In the genomic region with DNA sequence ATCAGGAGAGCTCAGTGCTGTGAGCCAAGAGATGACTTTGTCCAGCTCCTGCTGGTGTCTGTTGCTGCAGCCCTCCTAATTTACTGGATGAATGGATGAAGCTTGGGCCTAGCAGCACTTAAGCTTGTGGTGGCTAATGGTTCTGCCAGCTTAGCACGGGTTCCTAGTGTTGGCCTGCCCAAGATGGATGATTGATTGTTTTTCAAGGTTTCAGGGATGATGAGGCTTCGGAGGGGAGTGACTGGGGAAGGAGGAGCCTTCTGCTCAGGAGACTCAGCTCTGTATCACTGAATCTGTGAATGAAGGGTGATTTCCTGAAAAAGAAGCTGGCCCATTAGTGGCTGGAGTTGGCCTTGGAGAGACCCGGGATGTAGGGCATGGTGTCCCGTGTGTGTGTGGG, we compare ENCODE assay signal across 13 mouse cellular contexts.
DNase-seq lines count a peak whose midpoint lies in the region; ATAC-seq and TF ChIP-seq lines count a peak whose summit lies in the region.
"Had no signal": no experiment of that assay in that cellular context is flagged by ENCODE, and none has a peak within 500 bp of the region (broad histone marks: within the 10 kb centered on the region; RNA-seq: fewer than 3 reads in every experiment).

No protein-coding gene starts in this region.

- 52% methylated on average over 4 of the region's 4 CpGs for WGBS in hindbrain, embryonic 16.5 days

- H3K27me3 ChIP-seq in hindbrain, embryonic 16.5 days (replicated peaks; ENCODE audit: control insufficient read depth, insufficient read depth, low read length): no peaks in the 10 kb centered on the region

- no peak overlapping the region for H3K9ac ChIP-seq in hindbrain, embryonic 16.5 days (ENCODE audit: low read depth, low read length)
- H3K9ac ChIP-seq: forebrain, postnatal 0 days; lung, embryonic 14.5 days had no signal

- no peak overlapping the region for H3K4me2 ChIP-seq in hindbrain, embryonic 16.5 days (ENCODE audit: low read length)
- H3K4me2 ChIP-seq: lung, embryonic 14.5 days had no signal

- no peak for TF ChIP-seq CTCF in layer of hippocampus, adult 2 months (conservative IDR thresholded peaks at IDR 0.05)

- intact Hi-C loops in heart, postnatal 25 days (cut with DNase I): no loop called here

- H3K27ac ChIP-seq in layer of hippocampus, adult 2 months: 0 out of 2 replicates have a peak overlapping the region, but pooled peaks have one; percentile 23
- no peak overlapping the region for H3K27ac ChIP-seq in hindbrain, embryonic 16.5 days (ENCODE audit: low read depth, low read length)
- H3K27ac ChIP-seq: heart, embryonic 10.5 days had no signal

- H3K9me3 ChIP-seq in hindbrain, embryonic 16.5 days (ENCODE audit: control insufficient read depth, low read length): no peaks in the 10 kb centered on the region
- H3K9me3 ChIP-seq: heart, embryonic 10.5 days had no signal

- DNase-seq in cerebellum, postnatal 10 days: peak; percentile 41 to 63
- DNase-seq in cerebellum, adult 9-10 months: no peak
- DNase-seq in layer of hippocampus, adult 2 months (ENCODE audit: low spot score in 2 of 2): no peak
- no peak for DNase-seq in layer of hippocampus, adult 8-10 months (ENCODE audit: low spot score in 2 of 2)
- peak; percentile 18 for DNase-seq in NIH3T3 (ENCODE audit: low read depth)
- DNase-seq in heart, postnatal 25 days (ENCODE audit: low spot score): no peak
- DNase-seq: B cell, adult 2 months; forebrain, postnatal 0 days; gastrocnemius, postnatal 14 days; lung, embryonic 14.5 days had no signal

- H3K4me1 ChIP-seq in hindbrain, embryonic 16.5 days (ENCODE audit: control insufficient read depth, insufficient read depth, low read depth, low read length): peaks cover 17% of the 10 kb centered on the region

- peak; percentile 37 for ATAC-seq in hindbrain, embryonic 16.5 days
- ATAC-seq in erythroblast, adult 5-6 weeks (replicated peaks; ENCODE audit: low FRiP score, poor library complexity, severe bottlenecking): no peak
- ATAC-seq: forebrain, postnatal 0 days had no signal

- no peak overlapping the region for H3K4me3 ChIP-seq in layer of hippocampus, adult 2 months
- no peak overlapping the region for H3K4me3 ChIP-seq in hindbrain, embryonic 16.5 days (ENCODE audit: low read length)
- H3K4me3 ChIP-seq: heart, embryonic 10.5 days had no signal

- no peaks in the 10 kb centered on the region for H3K36me3 ChIP-seq in hindbrain, embryonic 16.5 days (ENCODE audit: control insufficient read depth, insufficient read depth, low read length)
- H3K36me3 ChIP-seq: heart, embryonic 10.5 days had no signal

Comparison
In these comparisons a context has a peak if more than half of its experiments do, and no peak if none do; other contexts are left out.
1. DNase-seq: peak in cerebellum, postnatal 10 days (2 of 2) and NIH3T3 (single experiment); none in cerebellum, adult 9-10 months (single experiment), layer of hippocampus, adult 2 months (0 of 2), layer of hippocampus, adult 8-10 months (0 of 2) and heart, postnatal 25 days (single experiment).